Mouse (Mus musculus) splenic B cell, adult 2 months (primary cell): ENCODE measurements around the gene Dusp27.
"Not testable (repeated sequence)": the region's sequence is repeated elsewhere in the genome, so short reads cannot be mapped to it uniquely, and the experiment has no call there.

Experiments
- DNase-seq: peaks from one replicate; pipeline ENCODE4 v3.0.0-alpha.2; 2011; ENCODE audit warnings: low read depth, low spot score
- H3K27me3 ChIP-seq: 2 replicates; pipeline ENCODE4 v1.6.1; 2012; ENCODE audit warnings: mild to moderate bottlenecking, low read length, moderate library complexity, mixed read lengths; ENCODE audit not compliant: control insufficient read depth, poor library complexity, insufficient read depth, severe bottlenecking
- H3K36me3 ChIP-seq: 2 replicates; pipeline ENCODE4 v1.6.1; 2012; ENCODE audit warnings: mild to moderate bottlenecking, low read length, moderate library complexity, mixed read lengths; ENCODE audit not compliant: control insufficient read depth, poor library complexity, insufficient read depth, severe bottlenecking

Gene Dusp27

DNA sequence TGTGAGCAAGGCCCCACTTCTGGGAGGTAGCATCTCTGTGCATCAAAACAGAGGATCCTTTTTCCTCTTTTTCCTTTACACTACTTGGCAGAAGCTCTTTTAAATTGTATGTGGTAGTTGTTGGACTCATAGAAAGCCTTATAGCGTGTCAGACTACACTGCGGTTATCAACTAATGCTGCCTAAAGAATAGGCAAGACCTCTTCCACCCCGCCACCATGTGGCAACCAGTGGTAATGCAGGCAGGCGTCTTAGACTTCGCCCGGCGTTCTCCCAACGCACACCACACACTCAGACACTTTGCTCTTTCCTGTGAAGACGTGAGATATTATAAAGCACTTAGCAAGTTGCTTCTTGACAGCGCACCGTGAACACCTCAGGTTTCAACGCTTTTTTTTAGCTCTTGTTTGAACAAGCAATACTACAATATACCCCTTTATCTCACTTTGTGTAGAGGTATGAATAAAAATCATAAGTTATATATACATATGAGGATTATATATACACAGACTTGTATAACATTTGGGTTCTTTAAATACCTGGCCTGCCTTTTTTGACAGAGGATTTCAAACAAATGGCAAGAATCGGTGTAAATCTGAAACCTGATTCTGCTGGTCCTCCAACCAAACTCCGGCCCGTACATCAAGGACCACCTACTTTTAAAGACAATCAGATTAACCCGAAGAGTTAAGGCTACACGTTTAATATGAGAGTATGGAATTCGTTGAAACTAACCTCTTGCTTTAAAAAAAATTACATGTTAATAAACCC, 25.8 kb upstream of the Dusp27 start:
- no peaks in the 10 kb centered on the region for H3K36me3 ChIP-seq
- H3K27me3 ChIP-seq, result no peaks in the 10 kb centered on the region; the same call in 1 of the 2 replicates
- peak; percentile 85 for DNase-seq

GRCm38 (mm10) chr1:166152034-166152433, 24.3 kb upstream of the Dusp27 start:
- DNase-seq, result no peak

DNA sequence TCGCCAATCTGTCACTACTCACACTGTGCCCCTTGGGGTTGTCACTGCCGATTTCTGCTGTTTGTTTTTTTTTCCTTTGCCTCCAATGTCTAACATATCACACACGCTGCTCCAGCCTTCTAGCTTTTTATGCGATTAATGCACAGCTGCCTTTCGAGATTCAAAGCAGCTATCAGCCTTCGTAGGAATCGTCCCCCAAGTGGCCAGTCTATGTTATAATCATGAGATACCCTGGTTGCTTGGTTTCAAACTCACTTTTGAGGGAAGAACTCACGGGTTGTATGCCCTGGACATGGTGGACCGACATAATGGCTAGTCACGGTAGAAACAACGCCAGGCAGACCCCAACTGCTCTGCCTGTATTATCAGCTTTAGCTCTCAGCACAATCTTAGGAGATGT, 23.6 kb upstream of the Dusp27 start:
- no peaks in the 10 kb centered on the region for H3K36me3 ChIP-seq
- no peak for DNase-seq
- no peaks in the 10 kb centered on the region for H3K27me3 ChIP-seq

More at GRCm38 (mm10) chr1:166152034-166152433, 24.3 kb upstream of the Dusp27 start:
- no peaks in the 10 kb centered on the region for H3K36me3 ChIP-seq
- H3K27me3 ChIP-seq, result no peaks in the 10 kb centered on the region

GRCm38 (mm10) chr1:166150035-166150434, 22.3 kb upstream of the Dusp27 start:
- Histone ChIP-seq H3K36me3 (no peaks in the 10 kb centered on the region), H3K27me3 (no peaks in the 10 kb centered on the region)
- DNase-seq, result no peak

DNA sequence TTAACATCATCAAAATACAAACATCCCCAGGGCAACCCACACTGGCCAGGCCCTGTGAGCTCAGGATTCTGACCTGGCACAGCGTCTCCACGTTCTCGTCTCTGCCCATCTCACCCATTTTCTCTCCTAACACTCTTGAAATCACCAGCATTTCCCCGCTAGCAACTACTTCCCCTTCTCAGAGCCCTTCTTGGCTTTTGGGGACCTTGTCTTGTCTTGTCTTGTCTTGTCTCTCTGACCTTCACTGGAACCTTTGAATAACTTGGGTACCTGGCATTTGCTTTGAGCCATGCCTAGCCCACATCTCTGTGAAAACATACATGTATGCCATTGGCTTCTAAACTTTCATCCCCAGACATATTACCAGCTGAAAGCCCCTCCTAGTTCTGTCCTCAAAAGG, 21.7 kb upstream of the Dusp27 start:
- DNase-seq, result no peak

DNA sequence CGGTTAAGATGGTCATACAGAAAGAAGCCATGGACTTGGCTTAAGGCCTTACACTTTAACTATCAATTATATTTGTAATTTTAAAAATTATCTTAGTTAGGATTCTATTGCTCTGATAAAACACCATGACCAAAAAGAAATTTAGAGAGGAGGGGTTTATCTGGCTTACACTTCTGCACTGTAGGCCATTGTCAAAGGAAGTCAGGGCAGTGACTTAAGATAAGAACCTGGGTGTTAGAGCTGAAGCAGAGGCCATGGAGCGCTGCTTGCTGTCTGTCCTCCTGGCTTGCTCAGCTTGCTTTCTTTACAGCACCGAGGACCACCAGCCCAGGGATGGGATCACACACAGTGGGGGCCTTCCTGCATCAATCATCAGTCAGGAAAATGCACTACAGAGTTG, 19.9 kb upstream of the Dusp27 start:
- H3K27me3 ChIP-seq, result no peaks in the 10 kb centered on the region
- H3K36me3 ChIP-seq, result no peaks in the 10 kb centered on the region
- no peak for DNase-seq

More for the DNA sequence above, 21.7 kb upstream of the Dusp27 start:
- Histone ChIP-seq H3K27me3 (no peaks in the 10 kb centered on the region), H3K36me3 (no peaks in the 10 kb centered on the region)

DNA sequence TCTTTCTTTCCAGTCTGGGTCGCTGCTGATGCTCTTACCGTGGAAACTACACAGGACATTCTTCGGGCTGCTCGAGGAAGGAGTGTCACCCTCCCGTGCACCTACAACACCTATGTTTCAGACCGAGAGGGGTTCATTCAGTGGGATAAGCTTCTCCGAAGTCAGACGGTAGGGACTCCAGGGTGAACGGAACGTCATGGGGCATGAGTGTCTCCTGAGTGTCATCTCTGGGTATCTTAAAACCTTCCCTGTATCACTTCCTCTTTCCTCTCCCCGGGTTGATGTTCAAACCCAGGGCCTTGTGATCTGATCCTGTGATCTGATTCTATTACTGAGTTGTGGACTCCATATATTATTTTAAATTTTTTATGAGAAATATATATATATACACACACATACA, 18.9 kb upstream of the Dusp27 start:
- peak; percentile 31 for DNase-seq
- H3K36me3 ChIP-seq, result no peaks in the 10 kb centered on the region
- H3K27me3 ChIP-seq, result no peaks in the 10 kb centered on the region

DNA sequence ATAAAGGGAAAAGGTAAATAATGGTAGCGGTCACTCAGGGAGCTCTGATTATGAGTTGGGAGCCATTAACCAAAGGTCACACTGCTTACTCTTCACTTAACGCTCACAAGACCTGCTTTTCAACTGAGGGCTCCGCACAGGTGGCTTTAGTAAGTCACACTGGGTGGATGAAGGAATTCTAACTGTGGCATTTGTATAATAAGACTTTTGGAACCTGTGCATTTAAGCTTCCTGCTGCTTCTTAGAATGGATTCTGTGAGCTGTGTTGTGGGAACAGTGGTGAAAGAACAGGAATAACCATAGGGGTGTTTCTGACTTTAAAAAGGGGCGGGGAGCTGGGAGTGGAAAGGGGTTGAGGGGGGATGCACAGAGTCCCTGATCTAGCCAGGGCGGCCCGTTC, 14.6 kb upstream of the Dusp27 start:
- no peak for DNase-seq
- no peaks in the 10 kb centered on the region for H3K36me3 ChIP-seq
- no peaks in the 10 kb centered on the region for H3K27me3 ChIP-seq

- not testable (repeated sequence) for DNase-seq, H3K27me3 ChIP-seq, H3K36me3 ChIP-seq
Observed at GRCm38 (mm10) chr1:166141868-166142267, 14.1 kb upstream of the Dusp27 start.

GRCm38 (mm10) chr1:166139620-166140184, 12.0 kb upstream of the Dusp27 start:
- DNase-seq, result no peak
- no peaks in the 10 kb centered on the region for H3K36me3 ChIP-seq

DNA sequence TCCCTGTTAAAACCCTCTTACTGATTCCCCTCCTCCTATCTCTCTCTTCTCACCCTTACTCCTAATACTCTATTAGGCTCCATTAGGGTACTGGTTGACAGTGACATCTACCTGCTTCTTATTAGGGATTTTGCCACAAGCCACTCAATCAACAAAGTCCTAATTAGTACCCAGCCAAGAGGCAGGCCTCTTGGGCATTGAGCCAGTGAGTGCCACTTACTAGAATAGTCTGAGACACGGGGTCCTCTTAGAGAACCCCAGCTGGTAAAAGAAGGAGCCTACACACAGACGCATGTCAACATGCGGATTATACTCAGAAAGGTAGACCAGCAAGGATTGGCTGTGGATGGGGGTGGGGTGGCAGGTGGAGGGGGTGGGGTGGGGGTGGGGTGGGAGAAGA, 11.4 kb upstream of the Dusp27 start:
- DNase-seq, result no peak
- Histone ChIP-seq H3K36me3 (no peaks in the 10 kb centered on the region), H3K27me3 (no peaks in the 10 kb centered on the region)

More at GRCm38 (mm10) chr1:166139620-166140184, 12.0 kb upstream of the Dusp27 start:
- H3K27me3 ChIP-seq, result no peaks in the 10 kb centered on the region

DNA sequence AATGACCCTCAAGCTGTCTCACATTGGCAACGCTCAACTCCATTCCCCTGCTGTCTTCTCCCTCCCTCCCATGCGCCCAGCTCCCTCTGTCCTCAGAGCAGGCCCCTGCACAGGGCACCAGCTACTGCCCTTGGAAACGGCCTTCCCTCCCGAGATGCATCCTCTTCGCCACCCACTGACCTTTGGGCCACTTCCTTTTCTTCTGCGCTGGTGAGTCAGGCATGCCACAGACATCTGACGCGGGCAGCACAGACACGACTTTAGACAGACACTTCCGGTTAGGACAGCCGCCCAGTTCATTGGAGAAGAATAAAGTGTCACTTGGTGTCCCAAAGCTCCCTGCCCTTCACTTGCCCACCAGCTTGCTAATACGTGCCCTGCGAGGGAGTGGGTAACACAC, 10.4 kb upstream of the Dusp27 start:
- no peaks in the 10 kb centered on the region for H3K27me3 ChIP-seq
- DNase-seq, result no peak
- no peaks in the 10 kb centered on the region for H3K36me3 ChIP-seq

- H3K27me3 ChIP-seq, result no peaks in the 10 kb centered on the region
- no peaks in the 10 kb centered on the region for H3K36me3 ChIP-seq
Observed at GRCm38 (mm10) chr1:166137244-166137938, 9.7 kb upstream of the Dusp27 start.

DNA sequence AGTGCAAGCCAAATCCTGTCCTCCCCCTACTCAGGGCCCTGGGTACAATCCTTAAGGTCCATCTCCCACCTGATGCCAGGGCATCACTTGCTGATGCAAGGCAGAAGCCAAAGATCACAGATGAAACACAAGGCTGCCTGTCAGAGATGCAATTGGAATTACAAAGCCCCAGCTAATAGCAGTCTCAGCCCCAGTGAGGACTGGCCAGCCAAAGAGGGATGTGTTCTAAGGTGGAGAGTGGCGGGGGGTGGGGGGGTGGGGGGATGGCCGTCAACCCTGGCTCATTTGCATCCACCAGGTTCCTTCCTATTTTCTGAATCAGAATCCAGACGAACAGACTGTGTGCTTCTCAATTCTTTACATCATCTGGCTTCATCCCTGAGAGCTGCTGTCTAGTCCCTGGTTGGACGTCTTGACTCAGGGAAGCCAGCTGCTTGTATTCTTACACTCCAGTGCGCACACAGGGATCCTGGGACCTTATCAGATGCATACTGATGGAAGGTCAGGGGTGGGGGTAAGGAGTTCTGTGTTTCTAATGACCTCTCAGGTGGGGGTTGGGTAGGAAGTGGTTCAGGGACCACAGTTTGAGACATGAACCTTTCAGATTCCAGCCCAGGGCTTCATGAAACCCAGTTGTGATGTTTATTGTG, 7.5 kb upstream of the Dusp27 start:
- DNase-seq, result no peak
- no peaks in the 10 kb centered on the region for H3K36me3 ChIP-seq
- H3K27me3 ChIP-seq, result no peaks in the 10 kb centered on the region

More at GRCm38 (mm10) chr1:166137244-166137938, 9.7 kb upstream of the Dusp27 start:
- no peak for DNase-seq

GRCm38 (mm10) chr1:166132367-166132766, 4.6 kb upstream of the Dusp27 start:
- no peak for DNase-seq
- Histone ChIP-seq H3K27me3 (no peaks in the 10 kb centered on the region), H3K36me3 (no peaks in the 10 kb centered on the region)
